Mouse (Mus musculus): ENCODE measurements around the gene Phf24.

DNA sequence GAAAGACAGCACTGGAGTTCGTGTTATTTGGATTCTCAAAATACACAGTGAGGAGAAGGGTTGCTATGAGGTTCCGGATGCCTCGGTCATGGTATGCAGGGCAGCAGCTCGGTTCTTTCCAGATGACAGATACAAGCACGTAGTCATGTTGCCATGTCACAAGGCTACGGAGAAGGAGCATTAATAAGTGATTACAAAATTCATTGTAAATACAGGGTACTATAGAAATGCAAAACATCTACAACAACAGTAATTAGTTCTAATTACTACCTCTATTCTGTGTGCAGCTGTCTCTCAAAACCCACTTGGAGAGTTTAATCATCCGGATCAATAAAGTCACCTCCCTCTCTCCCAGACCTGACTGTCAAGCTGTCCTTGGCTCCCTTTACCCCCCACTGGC, 21.3 kb upstream of the Phf24 start:
- TF ChIP-seq CTCF (IDR thresholded peaks at IDR 0.05; ENCODE audit: low read depth, low read length) (no peak), POLR2A (IDR thresholded peaks at IDR 0.05; ENCODE audit: insufficient read depth, low read length) (no peak)

Measured in ES-Bruce4 (cell line).